Mouse (Mus musculus) intestine, embryonic 16.5 days (tissue): ENCODE measurements around the gene Ppan. TPM values are rescaled to one million over a fixed set of nuclear protein-coding genes. Genes with fewer than 3 reads are reported as not detected.
A peak's percentile ranks its signal among the peaks of the same experiment; 100 is the strongest.

Experiments used
- ATAC-seq: fragments of 200-750 bp; cut with Nextera tagmentation; 2 replicates; pipeline ENCODE4 v1.8.0; 2017; ENCODE audit warnings: moderate TSS enrichment, moderate library complexity
- H3K27ac ChIP-seq: fragments of 300-500 bp; sonication (generic); 2 replicates; pipeline ENCODE4 v1.5.1; 2014; ENCODE audit warnings: mild to moderate bottlenecking, low read length
- H3K27me3 ChIP-seq: fragments of 300-500 bp; sonication (generic); replicated peaks from 2 replicates; pipeline ENCODE4 v1.6.1; 2014; ENCODE audit warnings: low read length, control low read depth, mixed read lengths; ENCODE audit not compliant: control insufficient read depth, insufficient read depth
- H3K36me3 ChIP-seq: fragments of 300-500 bp; sonication (generic); 2 replicates; pipeline ENCODE4 v1.6.1; 2014; ENCODE audit warnings: low read length, control low read depth; ENCODE audit not compliant: control insufficient read depth, insufficient read depth
- H3K4me1 ChIP-seq: fragments of 300-500 bp; sonication (generic); 2 replicates; pipeline ENCODE4 v1.6.1; 2014; ENCODE audit warnings: low read length, control low read depth, mixed read lengths; ENCODE audit not compliant: control insufficient read depth, insufficient read depth
- H3K4me2 ChIP-seq: fragments of 300-500 bp; sonication (generic); 2 replicates; pipeline ENCODE4 v1.6.1; 2014; ENCODE audit warnings: low read depth, low read length, control low read depth
- H3K4me3 ChIP-seq: fragments of 300-500 bp; sonication (generic); 2 replicates; pipeline ENCODE4 v1.5.1; 2014; ENCODE audit warnings: mild to moderate bottlenecking, low read length
- H3K9ac ChIP-seq: fragments of 300-500 bp; sonication (generic); 2 replicates; pipeline ENCODE4 v1.6.1; 2014; ENCODE audit warnings: low read depth, low read length
- H3K9me3 ChIP-seq: fragments of 300-500 bp; sonication (generic); 2 replicates; pipeline ENCODE4 v1.6.1; 2016; ENCODE audit warnings: low read length, control low read depth; ENCODE audit not compliant: control insufficient read depth
- WGBS: fragments of 180-500 bp; shearing (Covaris S2); extraction: QIAGEN DNeasy Blood & Tissue Kit; methylation state at CpG from one replicate; pipeline ENCODE4 v1.1.7; 2014; 5-methylcytosine and 5-hydroxymethylcytosine counted together
- polyA plus RNA-seq: library from polyadenylated mRNA; unstranded; fragments of >200 nt; fragmentation: Nextera tagmentation; extraction: Ambion mirVana; gene quantifications from 2 replicates; pipeline ENCODE4 v1.2.1, GENCODE M21; 2015

Gene Ppan
- polyA plus RNA-seq, 1 experiment from 2014 or later: 97.6 TPM

GRCm38 (mm10) chr9:20868448-20869001 lies 19.4 kb upstream of the Ppan start, which contains the start of gene A230050P20Rik:
A230050P20Rik (plus strand) TSS chr9:20868642.
- peaks cover 5% of the 10 kb centered on the region; the same call in 1 of the 2 replicates for H3K4me1 ChIP-seq
- H3K9ac ChIP-seq: peak within 1 kb of the TSS; percentile 81
- peaks cover 6% of the 10 kb centered on the region; the same call in 1 of the 2 replicates for H3K27me3 ChIP-seq
- peak; percentile 75 for ATAC-seq
- no peak within 1 kb of the TSS for H3K27ac ChIP-seq
- 4% methylated on average over 53 of the region's 53 CpGs for WGBS
- peak within 1 kb of the TSS; percentile 81 for H3K4me2 ChIP-seq
- H3K9me3 ChIP-seq: no peaks in the 10 kb centered on the region
- H3K4me3 ChIP-seq: peak within 1 kb of the TSS; percentile 75
- no peaks in the 10 kb centered on the region for H3K36me3 ChIP-seq

DNA sequence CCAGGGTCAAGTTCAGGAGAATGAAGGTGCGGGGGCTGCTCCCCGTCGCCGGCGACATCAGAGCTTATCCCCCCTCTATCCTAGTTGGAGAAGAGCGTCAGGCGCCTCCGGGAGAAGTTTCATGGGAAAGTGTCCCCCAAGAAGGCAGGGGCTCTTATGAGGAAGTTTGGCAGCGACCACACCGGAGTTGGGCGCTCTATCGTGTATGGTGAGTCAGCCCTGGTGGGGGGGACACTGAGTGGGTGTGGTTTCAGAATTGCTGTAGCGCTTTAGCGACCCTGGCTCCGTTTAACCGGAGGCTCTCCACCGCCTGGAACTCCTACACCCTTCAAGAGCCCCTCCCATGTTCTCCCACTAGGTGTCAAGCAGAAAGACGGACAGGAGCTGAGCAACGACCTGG lies 18.7 kb upstream of the Ppan start:
- no peaks in the 10 kb centered on the region for H3K36me3 ChIP-seq
- peaks cover 6% of the 10 kb centered on the region; the same call in 1 of the 2 replicates for H3K27me3 ChIP-seq
- H3K9me3 ChIP-seq: no peaks in the 10 kb centered on the region
- H3K4me2 ChIP-seq: peak overlapping the region; percentile 81
- ATAC-seq: peak; percentile 18; the same call in 1 of the 2 replicates
- WGBS: 5% methylated on average over 19 of the region's 19 CpGs
- peak overlapping the region; percentile 81 for H3K9ac ChIP-seq
- H3K4me1 ChIP-seq: peaks cover 5% of the 10 kb centered on the region; the same call in 1 of the 2 replicates
- no peak overlapping the region for H3K27ac ChIP-seq
- peak overlapping the region; percentile 75 for H3K4me3 ChIP-seq

DNA sequence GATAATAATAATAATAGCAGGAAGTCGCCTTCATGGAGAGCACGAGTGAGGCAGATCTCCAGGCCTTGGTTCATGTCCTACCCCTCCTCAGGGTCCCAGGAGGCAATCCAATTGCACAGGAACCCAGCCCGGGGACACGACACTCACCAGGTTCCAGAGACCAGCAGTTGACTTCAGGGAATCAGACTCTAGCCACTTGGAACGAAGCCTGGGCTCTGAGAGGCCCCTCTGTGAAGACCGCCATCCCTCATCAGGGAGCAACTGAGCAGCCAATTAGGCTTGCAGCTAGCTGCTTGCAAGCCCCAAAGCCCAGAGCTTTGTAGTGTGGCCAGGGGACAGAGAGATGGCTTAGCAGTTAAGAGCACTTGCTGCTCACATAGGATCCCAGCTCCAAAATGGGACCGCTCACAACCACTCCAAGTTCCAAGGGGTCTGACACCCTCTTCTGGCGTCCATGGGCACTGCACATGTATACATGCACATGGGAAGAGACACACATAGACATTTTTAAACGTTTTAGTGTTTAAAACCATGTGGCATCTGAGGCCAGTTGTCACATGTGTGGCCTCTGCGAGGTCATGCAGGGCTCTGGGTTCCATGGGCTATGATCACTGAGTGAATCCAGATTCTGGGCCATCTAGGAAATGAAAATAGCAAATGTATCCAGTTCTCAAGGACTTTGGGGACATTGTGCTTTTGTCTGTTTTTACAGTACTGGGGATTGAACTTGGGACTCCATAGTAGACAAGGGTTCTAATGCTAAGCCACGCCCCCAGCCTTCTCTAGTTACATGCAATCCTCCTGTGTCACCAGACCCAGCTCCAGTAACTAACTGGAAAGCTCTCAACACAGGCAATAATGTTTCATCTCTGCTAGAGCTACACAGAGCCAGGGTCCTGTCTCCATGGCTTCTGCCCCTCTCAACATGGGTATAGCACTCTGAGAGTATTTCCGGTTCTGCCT lies 17.5 kb upstream of the Ppan start:
- Histone ChIP-seq H3K9me3 (no peaks in the 10 kb centered on the region), H3K36me3 (no peaks in the 10 kb centered on the region), H3K27me3 (peaks cover 6% of the 10 kb centered on the region; the same call in 1 of the 2 replicates), H3K9ac (no peak overlapping the region), H3K27ac (no peak overlapping the region), H3K4me2 (no peak overlapping the region), H3K4me3 (no peak overlapping the region), H3K4me1 (peaks cover 5% of the 10 kb centered on the region; the same call in 1 of the 2 replicates)
- 75% methylated on average over 12 of the region's 12 CpGs for WGBS
- no peak for ATAC-seq

- no peak overlapping the region for H3K4me2 ChIP-seq
- peaks cover 5% of the 10 kb centered on the region; the same call in 1 of the 2 replicates for H3K4me1 ChIP-seq
- H3K27me3 ChIP-seq: peaks cover 6% of the 10 kb centered on the region; the same call in 1 of the 2 replicates
- H3K9ac ChIP-seq: no peak overlapping the region
- H3K4me3 ChIP-seq: no peak overlapping the region
- WGBS: 90% methylated on average over 9 of the region's 10 CpGs
- H3K36me3 ChIP-seq: no peaks in the 10 kb centered on the region
- no peak overlapping the region for H3K27ac ChIP-seq
- H3K9me3 ChIP-seq: no peaks in the 10 kb centered on the region
- ATAC-seq: no peak
Measured at GRCm38 (mm10) chr9:20872991-20873390, 15.0 kb upstream of the Ppan start.

DNA sequence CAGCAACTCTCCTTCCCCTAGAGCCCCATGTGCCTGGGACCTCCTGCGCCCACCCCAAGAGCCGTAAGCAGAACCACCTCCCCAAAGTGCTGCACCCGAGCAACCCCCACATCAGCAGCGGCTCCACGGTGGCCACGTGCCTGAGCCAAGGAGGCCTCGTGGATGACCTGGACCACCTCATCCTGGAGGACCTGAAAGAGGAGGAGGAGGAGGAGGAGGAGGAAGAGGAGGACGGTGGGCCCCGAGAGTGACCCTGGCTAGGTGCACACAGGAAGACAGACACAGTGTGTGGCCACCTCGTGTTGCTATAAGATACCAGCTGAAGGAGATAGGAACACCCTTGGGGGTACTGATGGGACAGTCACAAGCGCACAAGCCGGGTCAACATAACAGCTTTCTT lies 14.5 kb upstream of the Ppan start:
- Histone ChIP-seq H3K4me2 (no peak overlapping the region), H3K4me3 (no peak overlapping the region), H3K27me3 (peaks cover 6% of the 10 kb centered on the region; the same call in 1 of the 2 replicates), H3K9ac (no peak overlapping the region), H3K27ac (no peak overlapping the region), H3K36me3 (no peaks in the 10 kb centered on the region), H3K9me3 (no peaks in the 10 kb centered on the region), H3K4me1 (peaks cover 5% of the 10 kb centered on the region; the same call in 1 of the 2 replicates)
- ATAC-seq: no peak
- 86% methylated on average over 12 of the region's 12 CpGs for WGBS

DNA sequence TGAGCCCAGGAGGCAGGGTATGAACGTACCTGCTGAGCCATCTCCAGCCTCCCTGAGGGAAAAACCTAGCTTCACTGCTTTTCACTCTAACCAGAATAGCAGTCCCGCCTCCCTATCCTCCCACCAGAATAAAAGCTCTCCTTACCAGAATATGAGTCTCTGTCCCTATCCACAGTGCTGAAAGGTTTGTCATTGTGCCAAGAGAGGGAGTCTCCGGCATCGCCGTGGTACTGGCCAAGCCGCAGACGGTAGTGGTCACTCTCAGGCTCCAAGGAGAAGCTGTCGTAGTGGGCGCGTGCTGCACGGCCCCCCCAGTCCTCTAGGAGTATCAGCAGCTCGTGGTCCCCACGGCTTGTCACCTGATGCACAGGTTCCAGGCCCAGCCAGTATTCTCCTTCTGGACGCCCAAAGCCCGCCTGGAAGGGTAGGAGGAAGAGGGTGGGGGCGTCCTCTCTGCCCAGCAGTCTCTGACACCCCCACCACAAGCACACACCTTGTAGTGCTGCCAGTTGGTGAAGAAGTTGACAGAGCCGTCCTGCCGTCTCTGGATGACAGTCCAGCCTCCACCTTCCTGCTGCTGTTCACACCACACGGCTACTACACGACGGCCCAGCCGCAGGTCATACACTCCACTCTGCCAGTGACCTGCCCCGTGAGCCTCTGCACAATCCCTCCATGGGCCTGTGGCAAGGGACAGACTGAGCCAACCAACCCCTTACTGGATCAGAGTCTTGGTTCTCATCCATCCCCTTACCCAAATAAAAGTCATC lies 12.8 kb upstream of the Ppan start:
- H3K27ac ChIP-seq: no peak overlapping the region
- 68% methylated on average over 23 of the region's 23 CpGs for WGBS
- H3K9ac ChIP-seq: no peak overlapping the region
- H3K4me1 ChIP-seq: no peaks in the 10 kb centered on the region; the same call in 1 of the 2 replicates
- H3K36me3 ChIP-seq: no peaks in the 10 kb centered on the region
- H3K9me3 ChIP-seq: no peaks in the 10 kb centered on the region
- ATAC-seq: no peak
- no peaks in the 10 kb centered on the region for H3K27me3 ChIP-seq
- H3K4me2 ChIP-seq: no peak overlapping the region
- no peak overlapping the region for H3K4me3 ChIP-seq

DNA sequence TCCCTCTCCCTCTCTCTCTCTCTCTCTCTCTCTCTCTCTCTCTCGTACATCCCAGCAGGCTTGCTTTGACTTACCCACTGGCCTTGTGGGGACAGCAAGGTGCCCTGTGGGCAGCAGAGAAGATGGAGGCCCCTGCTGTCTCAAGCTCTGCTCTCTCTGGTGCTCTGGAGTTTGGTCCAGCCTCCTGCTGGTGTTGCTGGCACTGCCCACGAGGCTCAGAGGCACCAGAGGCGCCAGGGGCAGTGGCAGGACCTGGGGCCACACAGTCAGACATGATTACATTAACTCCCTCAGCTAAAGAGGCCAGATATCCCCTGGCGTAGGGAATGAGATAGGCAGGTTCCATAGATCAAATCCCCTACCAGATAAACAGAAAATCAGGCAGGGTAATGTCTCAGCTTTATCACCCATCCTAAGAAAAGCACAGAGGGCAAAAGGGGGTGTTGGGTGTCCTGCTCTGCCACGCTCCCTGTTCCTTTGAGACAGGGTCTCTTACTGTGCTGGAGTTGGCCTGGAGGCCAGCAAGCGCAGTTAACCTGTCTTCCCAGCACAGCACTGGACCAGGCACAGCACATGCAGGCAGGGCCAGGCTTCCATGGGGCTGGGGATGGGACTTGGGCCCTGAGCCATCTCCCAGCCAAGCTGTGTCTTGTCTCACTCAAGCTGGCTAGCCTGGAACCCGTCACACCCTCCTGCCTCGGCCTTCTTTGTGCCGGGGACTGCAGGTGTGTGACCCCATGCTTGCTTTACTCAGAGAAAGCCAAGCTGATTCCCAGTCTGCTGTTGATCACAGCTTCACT lies 11.5 kb upstream of the Ppan start:
- Histone ChIP-seq H3K4me3 (no peak overlapping the region), H3K4me2 (no peak overlapping the region), H3K4me1 (no peaks in the 10 kb centered on the region; the same call in 1 of the 2 replicates), H3K27me3 (no peaks in the 10 kb centered on the region), H3K36me3 (no peaks in the 10 kb centered on the region), H3K9me3 (no peaks in the 10 kb centered on the region), H3K27ac (no peak overlapping the region), H3K9ac (peak overlapping the region; percentile 4; the same call in 1 of the 2 replicates)
- WGBS: 69% methylated on average over 9 of the region's 9 CpGs
- ATAC-seq: no peak

- Histone ChIP-seq H3K9ac (peak overlapping the region; percentile 41; the same call in 1 of the 2 replicates), H3K36me3 (no peaks in the 10 kb centered on the region), H3K4me3 (peak overlapping the region; percentile 55), H3K4me2 (peak overlapping the region; percentile 58), H3K9me3 (no peaks in the 10 kb centered on the region), H3K27me3 (no peaks in the 10 kb centered on the region), H3K4me1 (no peaks in the 10 kb centered on the region; the same call in 1 of the 2 replicates), H3K27ac (peak overlapping the region; percentile 52)
- 34% methylated on average over 14 of the region's 14 CpGs for WGBS
- ATAC-seq: no peak; the same call in 1 of the 2 replicates
Measured at GRCm38 (mm10) chr9:20877118-20878040, 10.6 kb upstream of the Ppan start.
